Mouse (Mus musculus) megakaryocyte, adult 5-6 weeks (primary cell): ENCODE data around the gene Foxn1. TPM values are rescaled to one million over a fixed set of nuclear protein-coding genes. Genes with fewer than 3 reads are reported as not detected.

Experiments
- ATAC-seq: 2 replicates; pipeline ENCODE4 v1.8.0; 2016; ENCODE audit warnings: mild to moderate bottlenecking, inconsistent platforms; ENCODE audit not compliant: poor library complexity, severe bottlenecking
- total RNA-seq, 2 experiments: library from RNA; stranded (forward) in 1 of 2; stranded (reverse) in 1 of 2; fragments of 153-499, 151-499 nt in 1 of 2; fragments of 221-1000, 200-1000 nt in 1 of 2; gene quantifications; 2 replicates each; pipeline versions ENCODE4 v1.2.3 to v1.2.4; 2015 to 2017

Foxn1 gene
- total RNA-seq (2015) (not detected in 2 replicates), total RNA-seq (2017) (not detected in 2 replicates)

- ATAC-seq: no peak
Observed at GRCm38 (mm10) chr11:78386508-78387043, at the start of gene Foxn1. TSS of gene Foxn1 (minus strand) at chr11:78386558.

- ATAC-seq: peak; percentile 57
Observed at GRCm38 (mm10) chr11:78435776-78436349, 49.5 kb upstream of the Foxn1 start.

DNA sequence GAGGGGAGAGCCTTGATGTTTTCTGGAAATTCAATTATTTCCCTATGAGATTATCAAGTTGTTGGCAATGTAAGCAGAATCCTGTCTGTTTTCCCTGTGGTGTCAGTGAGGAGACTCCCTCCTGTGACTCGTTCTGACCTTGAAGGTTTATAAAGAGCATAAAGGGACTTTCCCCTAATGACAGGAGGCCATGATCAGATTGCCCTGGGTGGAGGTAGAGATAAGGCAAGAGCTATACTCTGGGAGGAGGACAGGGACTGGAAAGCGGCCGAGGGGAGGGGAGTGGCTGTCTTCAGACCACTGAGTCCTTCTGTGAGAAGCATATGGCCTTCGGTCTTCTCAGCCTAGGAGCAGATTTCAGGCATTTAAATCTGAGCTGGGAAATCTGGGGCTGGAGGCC is 47.7 kb upstream of the Foxn1 start:
- ATAC-seq: no peak

DNA sequence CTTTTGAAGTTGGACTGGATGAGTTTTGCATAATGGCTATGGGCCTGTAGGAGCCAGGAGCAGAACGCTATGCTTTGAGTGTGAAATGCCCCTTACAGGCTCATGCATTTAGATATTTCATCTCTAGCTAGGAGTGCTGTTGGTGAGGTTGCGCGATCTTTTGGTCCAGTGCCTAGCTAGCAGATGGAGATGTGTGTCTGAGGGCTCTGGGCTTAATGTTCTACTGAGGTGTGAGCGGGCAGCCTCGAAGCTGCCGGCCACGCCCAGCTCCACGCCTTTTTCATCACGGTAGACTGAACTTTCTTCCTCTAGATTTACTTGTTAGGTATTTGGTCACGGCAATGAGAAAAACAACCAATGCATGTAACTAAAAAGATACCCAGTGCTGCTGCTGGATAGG is 44.8 kb upstream of the Foxn1 start:
- ATAC-seq: no peak

GRCm38 (mm10) chr11:78430195-78430878 is 44.0 kb upstream of the Foxn1 start:
- ATAC-seq: no peak

GRCm38 (mm10) chr11:78428309-78428708 is 42.0 kb upstream of the Foxn1 start:
- ATAC-seq: no peak

DNA sequence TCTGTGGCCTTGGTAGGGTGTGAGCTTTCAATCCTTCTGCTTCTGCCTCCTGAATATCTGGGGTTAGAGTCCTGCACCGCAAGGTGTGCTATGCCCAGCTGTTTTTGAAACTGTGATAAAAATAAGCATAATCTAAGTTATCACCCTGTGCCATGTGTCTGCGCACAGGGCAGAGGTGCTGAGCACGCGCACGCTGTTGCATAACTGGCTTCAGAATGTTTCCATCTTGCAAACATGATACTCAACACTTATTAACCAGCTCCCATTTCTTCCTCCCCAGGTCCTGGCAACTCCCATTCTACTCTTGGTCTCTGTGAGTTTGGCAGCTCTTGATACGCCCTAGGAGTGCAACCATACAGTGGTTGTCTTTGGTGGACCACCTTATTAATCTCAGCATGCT is 41.3 kb upstream of the Foxn1 start:
- ATAC-seq: no peak

GRCm38 (mm10) chr11:78425572-78425971 is 39.2 kb upstream of the Foxn1 start:
- ATAC-seq: no peak

DNA sequence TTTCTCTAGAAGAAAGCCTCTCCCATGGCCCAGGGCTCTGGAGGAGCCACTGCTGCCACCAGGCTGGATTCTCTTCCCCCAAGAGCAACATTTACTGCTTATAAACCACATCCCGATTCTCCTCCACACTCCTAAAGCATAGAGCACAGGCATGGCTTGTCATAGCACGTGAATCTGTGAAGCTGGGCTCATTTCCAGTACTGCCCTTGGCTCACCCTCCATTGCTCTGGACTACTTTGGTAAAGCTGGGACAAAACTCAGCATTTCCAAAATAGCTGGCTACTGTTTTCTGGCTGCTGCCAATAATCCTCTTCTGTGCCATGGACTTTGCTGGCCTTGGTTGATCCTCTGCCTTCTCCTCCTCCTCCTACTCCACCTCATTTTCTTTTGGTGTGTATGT is 38.0 kb upstream of the Foxn1 start:
- ATAC-seq: no peak

DNA sequence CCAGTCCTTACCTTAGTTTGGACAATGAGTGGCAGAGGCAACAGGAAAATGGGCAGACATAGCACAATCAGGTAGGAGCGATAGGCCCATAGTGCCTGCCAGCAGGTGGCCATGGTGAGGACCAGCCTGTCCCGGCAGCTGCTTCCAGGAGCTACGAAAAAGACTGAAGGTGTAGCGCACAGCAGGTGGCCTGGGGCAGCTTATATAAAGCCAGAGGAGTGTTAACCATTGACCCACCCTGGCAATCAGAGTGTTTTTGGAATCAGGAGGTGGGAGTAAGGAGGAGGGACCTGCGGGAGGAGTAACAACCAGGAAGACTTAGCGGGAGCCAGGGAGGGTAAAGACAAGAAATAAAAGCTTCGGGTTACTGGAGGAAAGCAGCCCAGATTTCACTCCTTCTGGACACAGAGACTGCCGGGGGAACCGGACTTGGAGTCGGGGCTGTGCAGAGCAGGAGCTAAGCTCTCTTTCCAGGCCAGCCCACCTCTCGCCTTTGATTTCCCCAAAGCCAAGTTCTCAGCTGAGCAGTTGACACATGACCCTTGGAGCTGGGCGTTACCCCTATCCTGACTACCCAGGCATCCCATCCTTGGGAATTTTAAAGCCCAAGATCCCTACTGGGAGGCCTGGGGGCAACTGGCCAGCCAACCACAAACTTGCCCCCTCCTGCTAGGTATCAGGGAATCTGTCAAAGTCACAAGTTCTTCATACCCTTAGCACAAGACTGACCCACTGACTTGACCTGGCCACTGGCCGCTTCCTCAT is 35.9 kb upstream of the Foxn1 start, which contains the start of gene Slc13a2:
Slc13a2 (minus strand) TSS at position 163 of the 765 bp plus-strand sequence.
- ATAC-seq: no peak

- ATAC-seq: no peak
Observed at GRCm38 (mm10) chr11:78421201-78422009, 35.0 kb upstream of the Foxn1 start.

- no peak for ATAC-seq
Observed at GRCm38 (mm10) chr11:78420263-78420889, 34.0 kb upstream of the Foxn1 start.

GRCm38 (mm10) chr11:78416854-78417253 is 30.5 kb upstream of the Foxn1 start:
- no peak for ATAC-seq

DNA sequence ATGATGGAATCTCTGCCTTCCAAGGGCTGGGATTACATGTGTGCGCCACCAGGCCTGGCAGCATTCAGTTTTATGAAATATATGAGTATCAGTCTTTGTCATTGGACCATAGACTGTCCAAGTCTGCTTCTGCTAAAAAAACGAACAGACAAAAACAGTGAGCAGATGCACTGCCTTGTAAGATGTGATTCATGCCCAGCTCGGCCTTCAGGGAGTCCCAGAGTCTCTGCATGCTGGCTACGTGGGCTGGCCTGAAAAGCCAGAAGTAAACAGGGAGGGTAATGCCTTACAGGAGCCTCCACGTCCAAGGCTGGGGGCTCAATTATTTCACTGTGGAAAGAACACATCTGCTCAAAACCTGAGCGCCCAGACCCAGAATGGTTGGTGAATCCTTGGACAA is 26.5 kb upstream of the Foxn1 start:
- no peak for ATAC-seq

GRCm38 (mm10) chr11:78412324-78412850 is 26.0 kb upstream of the Foxn1 start:
- ATAC-seq: no peak

DNA sequence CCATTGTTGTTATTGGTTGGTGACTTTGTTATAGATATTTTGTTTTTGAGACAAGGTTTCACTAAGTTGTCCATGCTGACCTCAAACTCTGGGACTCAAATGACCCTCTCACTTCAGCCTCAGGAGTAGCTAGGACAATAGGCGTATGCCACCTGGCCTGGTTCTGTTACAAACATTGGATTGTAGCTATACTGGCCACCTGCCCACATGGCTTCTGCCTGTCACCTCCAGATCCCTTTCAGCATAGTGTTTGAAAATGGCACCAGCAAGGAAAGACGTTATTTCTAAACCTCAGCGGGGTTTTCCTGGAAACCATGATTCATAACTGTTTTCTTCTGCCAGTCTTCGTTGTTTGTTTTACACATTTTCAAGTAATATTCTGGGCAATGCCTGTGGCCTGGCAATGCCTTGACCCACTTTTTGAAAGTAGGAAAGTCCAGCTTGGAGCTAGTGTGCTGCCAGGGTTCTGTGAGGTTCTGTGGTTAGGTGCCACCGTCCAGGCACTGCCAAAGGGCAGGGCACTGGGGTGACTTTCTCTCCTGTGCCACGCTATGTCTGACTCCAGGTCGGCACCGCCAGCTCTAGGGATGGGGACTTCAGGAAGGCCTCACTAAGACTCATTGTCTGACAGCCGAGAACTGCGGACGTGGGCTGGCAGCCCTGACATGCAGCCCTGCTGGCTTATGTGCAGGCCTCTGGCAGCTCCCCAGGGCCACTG is 25.4 kb upstream of the Foxn1 start:
- ATAC-seq: no peak

DNA sequence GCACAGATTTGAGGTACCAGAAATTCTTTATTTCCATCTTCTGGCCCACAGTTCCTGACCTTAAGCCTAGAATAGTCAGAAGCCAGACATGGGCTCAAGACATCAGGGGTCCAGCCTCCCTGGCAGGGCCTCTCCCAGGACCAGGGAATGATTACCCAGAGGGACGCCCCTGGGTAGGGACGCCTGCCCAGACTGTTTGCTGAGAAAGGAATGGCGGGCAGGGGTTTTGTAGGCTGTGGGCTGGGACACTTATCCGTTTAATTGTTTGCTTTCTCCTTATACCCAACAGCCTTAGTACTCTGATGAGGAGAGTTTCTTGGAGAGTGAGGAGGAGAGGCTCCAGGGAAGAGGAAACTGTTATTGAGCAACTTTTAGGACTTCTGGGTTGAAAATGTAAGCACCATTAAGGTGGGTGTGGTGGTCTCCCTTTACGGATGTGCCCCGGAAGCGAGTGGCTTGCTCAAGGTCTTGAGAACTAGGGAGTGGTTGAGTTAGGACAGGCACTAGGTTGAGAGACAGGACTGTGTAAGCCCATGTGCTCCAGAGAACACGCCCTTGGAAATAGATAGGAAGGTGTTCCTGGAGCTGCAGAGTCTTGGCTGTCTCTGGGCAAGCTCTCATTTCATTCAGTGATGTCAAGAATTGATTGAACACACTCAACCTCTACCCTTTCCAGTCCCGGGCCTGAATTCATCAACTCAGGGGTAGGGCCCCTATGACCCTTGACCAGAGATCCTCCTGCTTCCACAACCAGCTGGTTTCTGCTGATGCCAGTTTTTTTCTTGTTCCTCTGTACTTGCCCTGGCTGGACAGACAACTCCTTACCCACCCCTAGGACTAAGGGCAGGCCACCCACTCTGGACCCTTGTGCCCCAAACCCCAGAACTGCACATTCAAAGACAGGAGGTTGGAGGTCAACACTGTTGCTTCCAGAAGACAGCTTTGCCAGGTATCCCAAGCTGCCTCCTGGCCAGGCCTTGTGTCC is 22.2 kb upstream of the Foxn1 start:
- ATAC-seq: no peak

DNA sequence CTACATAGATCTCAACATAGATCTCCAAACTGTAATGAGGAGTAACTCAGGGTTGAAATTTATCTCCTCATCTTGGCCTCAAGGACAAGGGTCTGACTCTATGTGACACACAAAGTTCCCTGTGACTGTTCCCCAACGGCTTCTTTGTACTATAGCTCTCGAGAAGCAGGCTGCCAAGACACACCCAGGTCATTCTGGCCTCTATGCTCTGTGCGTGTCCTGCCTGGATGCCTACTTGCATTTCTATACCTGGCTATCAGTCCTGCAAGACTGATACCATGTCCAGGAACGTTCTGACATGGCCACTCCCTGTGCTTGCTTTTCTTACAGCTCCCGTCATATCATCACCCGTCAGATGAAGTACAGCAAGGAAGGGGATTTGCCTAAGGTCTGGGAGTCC is 15.7 kb upstream of the Foxn1 start:
- no peak for ATAC-seq
